Mouse (Mus musculus) midbrain, embryonic 16.5 days (tissue): ENCODE measurements around the gene Ubl7. TPM values are rescaled to one million over a fixed set of nuclear protein-coding genes. Genes with fewer than 3 reads are reported as not detected.

Experiments
- ATAC-seq: fragments of 200-750 bp; cut with Nextera tagmentation; 2 replicates; pipeline ENCODE4 v1.8.0; 2017; ENCODE audit warnings: moderate TSS enrichment
- H3K27ac ChIP-seq: fragments of 300-500 bp; sonication (generic); 2 replicates; pipeline ENCODE4 v1.5.1; 2014; ENCODE audit warnings: mild to moderate bottlenecking, low read length, mixed read lengths
- H3K27me3 ChIP-seq: fragments of 300-500 bp; sonication (generic); 2 replicates; pipeline ENCODE4 v1.6.1; 2014; ENCODE audit warnings: low read depth, low read length, mixed read lengths; ENCODE audit not compliant: control insufficient read depth, insufficient read depth
- H3K36me3 ChIP-seq: fragments of 300-500 bp; sonication (generic); 2 replicates; pipeline ENCODE4 v1.6.1; 2014; ENCODE audit warnings: mild to moderate bottlenecking, low read length, moderate library complexity, mixed read lengths; ENCODE audit not compliant: control insufficient read depth, insufficient read depth
- H3K4me1 ChIP-seq: fragments of 300-500 bp; sonication (generic); 2 replicates; pipeline ENCODE4 v1.6.1; 2014; ENCODE audit warnings: mild to moderate bottlenecking, low read length, mixed read lengths; ENCODE audit not compliant: control insufficient read depth, insufficient read depth
- H3K4me2 ChIP-seq: fragments of 300-500 bp; sonication (generic); 2 replicates; pipeline ENCODE4 v1.6.1; 2014; ENCODE audit warnings: mild to moderate bottlenecking, low read length, mixed read lengths
- H3K4me3 ChIP-seq: fragments of 300-500 bp; sonication (generic); 2 replicates; pipeline ENCODE4 v1.5.1; 2014; ENCODE audit warnings: low read depth, mild to moderate bottlenecking, low read length, moderate library complexity, mixed read lengths
- H3K9ac ChIP-seq: fragments of 300-500 bp; sonication (generic); 2 replicates; pipeline ENCODE4 v1.6.1; 2014; ENCODE audit warnings: low read depth, low read length, mixed read lengths
- H3K9me3 ChIP-seq: fragments of 300-500 bp; sonication (generic); replicated peaks from 2 replicates; pipeline ENCODE4 v1.6.1; 2014; ENCODE audit warnings: mild to moderate bottlenecking, low read length, mixed read lengths; ENCODE audit not compliant: control insufficient read depth, poor library complexity, severe bottlenecking
- WGBS: fragments of 180-500 bp; shearing (Covaris S2); extraction: QIAGEN DNeasy Blood & Tissue Kit; methylation state at CpG from one replicate; pipeline ENCODE4 v1.1.7; 2014; 5-methylcytosine and 5-hydroxymethylcytosine counted together
- polyA plus RNA-seq: library from polyadenylated mRNA; unstranded; fragments of >200 nt; fragmentation: Nextera tagmentation; extraction: Ambion mirVana; gene quantifications from 2 replicates; pipeline ENCODE4 v1.2.1, GENCODE M21; 2015

Ubl7 gene
- polyA plus RNA-seq, 1 experiment from 2014 or later: 176 TPM

- H3K9ac ChIP-seq: no peak overlapping the region
- H3K27ac ChIP-seq: no peak overlapping the region
- H3K9me3 ChIP-seq: no peaks in the 10 kb centered on the region
- no peak overlapping the region for H3K4me2 ChIP-seq
- no peak overlapping the region for H3K4me3 ChIP-seq
- 89% methylated on average over 17 of the region's 17 CpGs for WGBS
- no peaks in the 10 kb centered on the region for H3K4me1 ChIP-seq
- ATAC-seq: no peak
- H3K27me3 ChIP-seq: no peaks in the 10 kb centered on the region
- H3K36me3 ChIP-seq: peaks cover 14% of the 10 kb centered on the region; the same call in 1 of the 2 replicates
Measured at GRCm38 (mm10) chr9:57959886-57960866, 49.4 kb downstream of the Ubl7 start.

- WGBS: 84% methylated on average over 15 of the region's 15 CpGs
- Histone ChIP-seq H3K27ac (peak overlapping the region; percentile 17; the same call in 1 of the 2 replicates), H3K4me2 (no peak overlapping the region), H3K9ac (no peak overlapping the region), H3K9me3 (no peaks in the 10 kb centered on the region), H3K27me3 (no peaks in the 10 kb centered on the region), H3K4me3 (no peak overlapping the region), H3K36me3 (peaks cover 14% of the 10 kb centered on the region; the same call in 1 of the 2 replicates), H3K4me1 (no peaks in the 10 kb centered on the region)
- no peak for ATAC-seq
Measured at GRCm38 (mm10) chr9:57961226-57961625, 50.4 kb downstream of the Ubl7 start.

DNA sequence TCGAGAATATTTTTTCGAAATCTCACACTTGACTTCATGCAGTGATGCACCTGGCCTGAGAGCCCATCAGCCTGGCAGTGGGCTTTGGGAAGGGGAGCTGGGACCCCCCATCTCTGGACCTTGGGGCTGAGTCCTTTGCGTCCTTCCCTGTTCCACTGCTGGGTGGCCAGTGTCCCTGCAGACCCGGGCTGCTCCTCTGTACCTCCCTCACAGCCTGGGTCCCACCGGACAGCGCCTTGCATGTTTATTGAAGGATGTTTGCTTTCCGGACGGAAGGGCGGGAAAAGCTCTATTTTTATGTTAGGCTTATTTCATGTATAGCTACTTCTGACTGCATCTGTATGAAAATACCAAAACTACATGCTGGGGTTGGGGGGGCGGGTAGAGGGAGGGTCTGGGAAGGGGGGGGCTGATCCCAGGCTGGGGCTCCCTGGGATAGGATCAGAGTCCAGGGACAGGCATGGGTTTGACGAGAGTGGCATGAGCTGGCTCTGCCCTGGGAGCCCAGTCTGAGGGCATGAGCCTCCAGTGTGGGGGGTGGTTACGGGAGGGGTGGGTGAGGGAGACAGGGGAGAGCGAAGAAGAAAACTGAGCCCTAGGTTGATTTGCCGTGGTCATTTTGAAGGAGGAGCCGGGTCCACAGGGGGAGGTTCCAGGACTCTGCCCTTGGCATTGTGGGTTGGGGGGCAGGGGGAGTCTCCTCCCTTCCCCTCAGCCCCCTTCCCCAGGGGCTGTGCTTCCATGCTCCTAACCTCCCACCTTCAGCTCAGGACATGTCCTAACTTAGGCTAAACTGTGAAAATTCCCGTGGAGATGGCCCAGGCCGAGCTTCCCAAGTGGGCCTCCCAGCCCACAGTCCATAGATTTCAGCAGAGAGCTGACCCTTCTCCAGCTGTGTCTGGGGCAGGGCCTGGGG, 51.3 kb downstream of the Ubl7 start:
- Histone ChIP-seq H3K27me3 (no peaks in the 10 kb centered on the region), H3K4me2 (no peak overlapping the region), H3K4me3 (no peak overlapping the region), H3K9ac (no peak overlapping the region), H3K9me3 (no peaks in the 10 kb centered on the region), H3K4me1 (no peaks in the 10 kb centered on the region), H3K36me3 (peaks cover 14% of the 10 kb centered on the region; the same call in 1 of the 2 replicates), H3K27ac (no peak overlapping the region)
- no peak for ATAC-seq
- WGBS: 68% methylated on average over 17 of the region's 17 CpGs

DNA sequence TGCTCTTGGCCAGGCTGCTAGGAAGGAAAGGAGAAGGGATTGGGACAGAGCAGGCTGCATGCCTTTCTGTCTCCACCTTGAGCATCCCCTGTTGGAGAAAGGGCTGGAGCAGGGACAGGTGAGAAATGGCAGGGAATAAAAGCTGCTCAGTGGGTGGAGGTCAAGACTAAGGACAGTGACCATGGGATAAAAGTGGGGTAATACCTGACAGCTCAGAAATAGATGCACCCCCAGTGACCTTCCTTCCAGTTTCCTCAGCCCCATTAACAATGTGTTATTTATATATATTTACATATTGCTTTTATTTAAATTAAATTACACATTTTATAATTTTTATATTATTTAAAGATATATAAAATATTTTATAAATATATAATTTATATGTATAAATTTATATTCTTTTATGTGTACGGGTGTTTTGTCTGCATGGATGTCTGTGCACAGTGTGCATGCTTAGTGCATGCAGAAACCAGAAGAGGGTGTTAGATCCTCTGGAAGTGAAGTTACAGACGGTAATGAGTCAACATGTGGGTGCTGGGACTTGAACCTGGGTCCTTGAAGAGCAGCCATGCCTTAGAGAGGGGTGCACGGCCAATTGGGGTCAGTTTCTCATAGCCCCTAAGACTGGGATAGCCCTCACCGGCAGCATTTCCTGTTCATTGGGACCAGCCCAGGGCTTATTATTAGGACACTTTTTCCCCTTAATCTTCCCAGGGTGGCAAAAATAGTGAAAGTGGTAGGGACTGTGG, 52.6 kb downstream of the Ubl7 start:
- Histone ChIP-seq H3K4me3 (no peak overlapping the region), H3K4me2 (no peak overlapping the region)

GRCm38 (mm10) chr9:57963998-57964395, 53.2 kb downstream of the Ubl7 start:
- no peak for ATAC-seq
- 62% methylated on average over 5 of the region's 5 CpGs for WGBS

More for the DNA sequence above, 52.6 kb downstream of the Ubl7 start:
- WGBS: 87% methylated on average over 4 of the region's 4 CpGs
- no peak for ATAC-seq
- no peaks in the 10 kb centered on the region for H3K27me3 ChIP-seq
- H3K27ac ChIP-seq: no peak overlapping the region
- no peak overlapping the region for H3K9ac ChIP-seq
- no peaks in the 10 kb centered on the region for H3K4me1 ChIP-seq
- no peaks in the 10 kb centered on the region for H3K9me3 ChIP-seq
- H3K36me3 ChIP-seq: peaks cover 9% of the 10 kb centered on the region; the same call in 1 of the 2 replicates

DNA sequence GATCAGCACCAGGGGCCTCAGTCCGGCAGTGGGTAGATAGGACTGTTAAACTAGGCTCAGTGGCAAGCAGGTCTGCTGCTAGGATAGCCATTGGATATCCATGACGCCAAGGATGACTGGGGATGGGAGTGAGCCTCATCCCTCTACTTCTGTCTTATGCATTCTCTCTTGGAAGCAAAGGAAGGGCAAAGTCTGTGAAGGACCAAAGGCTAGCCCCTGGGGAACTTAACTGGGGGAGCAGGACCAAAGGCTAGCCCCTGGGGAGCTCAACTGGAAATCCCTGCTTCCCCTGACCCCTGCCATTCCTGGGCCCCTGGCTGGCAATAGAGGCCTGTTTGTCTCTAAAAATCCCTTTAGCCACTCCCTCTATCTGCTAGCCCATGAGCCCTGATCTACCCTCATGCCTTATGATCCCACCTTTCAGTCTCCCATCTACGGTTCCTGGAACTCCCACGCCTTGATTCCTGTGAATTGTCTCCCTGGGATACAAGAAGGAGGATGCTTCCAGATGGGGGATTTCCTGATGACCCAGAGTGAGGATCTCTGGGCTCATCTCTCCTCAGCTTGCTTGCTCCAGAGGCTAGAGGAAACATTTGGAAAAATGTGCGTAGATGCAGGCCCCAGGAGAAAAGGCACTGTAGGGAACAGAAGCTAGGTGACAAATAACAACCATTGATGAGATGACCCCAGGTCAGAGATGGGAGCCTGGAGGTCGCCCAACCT, 53.9 kb downstream of the Ubl7 start:
- 0 out of 2 replicates have a peak overlapping the region, but pooled peaks have one; percentile 22 for H3K27ac ChIP-seq
- H3K4me1 ChIP-seq: no peaks in the 10 kb centered on the region
- H3K9me3 ChIP-seq: no peaks in the 10 kb centered on the region
- H3K4me2 ChIP-seq: no peak overlapping the region
- no peak overlapping the region for H3K4me3 ChIP-seq
- no peak for ATAC-seq
- H3K27me3 ChIP-seq: no peaks in the 10 kb centered on the region
- no peak overlapping the region for H3K9ac ChIP-seq
- 80% methylated on average over 6 of the region's 6 CpGs for WGBS
- peaks cover 9% of the 10 kb centered on the region; the same call in 1 of the 2 replicates for H3K36me3 ChIP-seq

More at GRCm38 (mm10) chr9:57963998-57964395, 53.2 kb downstream of the Ubl7 start:
- Histone ChIP-seq H3K9me3 (no peaks in the 10 kb centered on the region), H3K27ac (no peak overlapping the region), H3K4me1 (no peaks in the 10 kb centered on the region), H3K27me3 (no peaks in the 10 kb centered on the region), H3K4me2 (no peak overlapping the region), H3K4me3 (no peak overlapping the region), H3K9ac (no peak overlapping the region), H3K36me3 (peaks cover 9% of the 10 kb centered on the region; the same call in 1 of the 2 replicates)

DNA sequence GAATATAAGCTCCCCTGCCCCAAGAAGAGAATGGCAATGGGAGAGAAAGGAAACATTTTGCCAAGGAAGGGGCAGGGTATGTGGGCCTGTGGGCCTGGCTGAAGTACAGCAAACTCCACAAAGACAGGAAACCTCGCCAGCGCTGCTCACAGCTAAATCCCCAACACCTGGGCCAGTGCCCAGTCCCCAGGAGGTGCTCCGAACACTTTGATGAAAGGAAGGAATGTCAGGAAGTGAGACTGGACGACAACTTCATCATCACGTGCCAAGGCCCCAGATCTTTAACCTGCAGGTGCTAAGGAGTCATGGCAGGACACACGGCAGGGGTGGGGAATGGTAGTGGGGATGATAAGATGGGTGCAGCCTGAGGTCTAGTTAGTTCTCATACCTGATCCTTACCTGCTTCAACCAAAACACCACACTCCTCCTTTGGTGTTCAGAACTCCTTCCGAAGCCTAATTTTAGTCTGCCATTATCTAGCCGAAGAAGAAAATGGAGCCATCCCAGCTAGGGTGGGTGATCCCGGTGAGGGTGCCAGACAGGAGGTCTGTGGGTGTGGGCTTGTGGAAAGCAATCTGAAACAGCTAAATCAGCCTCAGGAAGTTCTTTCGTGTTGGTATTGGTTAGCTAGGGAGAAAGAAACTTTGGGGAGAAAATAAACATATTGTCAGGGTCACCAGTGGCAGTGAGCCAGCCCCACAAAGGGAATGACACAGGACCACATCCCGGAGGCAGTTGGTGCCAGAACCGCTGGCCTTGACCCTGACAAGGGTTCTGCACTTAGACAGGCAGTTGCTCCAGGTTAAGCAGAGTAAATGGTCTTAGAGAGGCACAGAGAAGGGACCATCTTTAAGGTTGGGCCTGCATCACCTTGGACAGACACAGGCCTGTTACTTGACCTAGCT, 54.8 kb downstream of the Ubl7 start:
- Histone ChIP-seq H3K4me2 (no peak overlapping the region), H3K36me3 (peaks cover 6% of the 10 kb centered on the region; the same call in 1 of the 2 replicates), H3K27me3 (no peaks in the 10 kb centered on the region), H3K4me3 (no peak overlapping the region), H3K27ac (no peak overlapping the region), H3K9ac (no peak overlapping the region), H3K9me3 (no peaks in the 10 kb centered on the region), H3K4me1 (no peaks in the 10 kb centered on the region)
- WGBS: 72% methylated on average over 12 of the region's 12 CpGs
- no peak for ATAC-seq
